Mouse (Mus musculus) NIH3T3 (cell line): Measurements from ENCODE around the gene Wbp1.
A peak's percentile ranks its signal among the peaks of the same experiment; 100 is the strongest.

ENCODE experiments used
- DNase-seq: peaks from one replicate; pipeline ENCODE4 v3.0.0-alpha.2; 2012; ENCODE audit warnings: low read depth

Wbp1 gene

GRCm38 (mm10) chr6:83116373-83117164 lies 4.8 kb downstream of the Wbp1 start:
- DNase-seq, result no peak

- no peak for DNase-seq
These were observed 5.5 kb downstream of the Wbp1 start for GRCm38 (mm10) chr6:83115682-83116372.

DNA sequence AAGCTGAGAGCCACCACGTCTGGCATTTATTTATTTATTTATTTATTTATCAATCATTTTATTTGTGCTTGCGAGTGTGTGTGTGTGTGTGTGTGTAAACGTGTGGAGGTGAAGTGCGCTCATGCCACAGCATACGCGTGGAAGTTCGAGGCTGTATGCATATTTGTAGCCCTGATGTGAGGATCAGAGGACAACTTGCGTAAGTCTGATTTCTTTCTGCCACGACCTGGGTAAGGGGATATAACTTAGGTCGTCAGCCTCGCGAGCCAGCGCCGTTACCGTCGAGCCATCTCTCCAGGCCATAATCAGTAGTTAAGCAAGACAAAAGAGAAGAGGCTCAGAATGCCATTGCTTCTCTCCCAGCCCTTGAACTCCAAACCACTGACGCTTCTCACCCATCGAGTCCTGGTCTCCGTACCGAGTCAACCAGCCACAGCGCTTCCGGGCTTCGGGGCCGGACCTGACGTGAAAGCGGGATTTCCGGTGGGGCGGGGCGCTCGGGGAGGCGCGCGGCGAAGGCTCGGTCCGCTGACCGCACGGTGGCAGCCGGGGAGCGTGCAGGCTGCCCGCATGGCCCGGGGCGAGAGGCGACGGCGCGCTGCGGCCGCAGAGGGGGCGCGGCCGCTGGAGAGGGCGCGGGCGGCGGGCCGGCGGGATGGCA lies 6.2 kb downstream of the Wbp1 start, which contains the start of gene Mogs:
Gene Mogs (plus strand): TSS at position 486 of the 661 bp plus-strand sequence.
- DNase-seq, result peak; percentile 97

DNA sequence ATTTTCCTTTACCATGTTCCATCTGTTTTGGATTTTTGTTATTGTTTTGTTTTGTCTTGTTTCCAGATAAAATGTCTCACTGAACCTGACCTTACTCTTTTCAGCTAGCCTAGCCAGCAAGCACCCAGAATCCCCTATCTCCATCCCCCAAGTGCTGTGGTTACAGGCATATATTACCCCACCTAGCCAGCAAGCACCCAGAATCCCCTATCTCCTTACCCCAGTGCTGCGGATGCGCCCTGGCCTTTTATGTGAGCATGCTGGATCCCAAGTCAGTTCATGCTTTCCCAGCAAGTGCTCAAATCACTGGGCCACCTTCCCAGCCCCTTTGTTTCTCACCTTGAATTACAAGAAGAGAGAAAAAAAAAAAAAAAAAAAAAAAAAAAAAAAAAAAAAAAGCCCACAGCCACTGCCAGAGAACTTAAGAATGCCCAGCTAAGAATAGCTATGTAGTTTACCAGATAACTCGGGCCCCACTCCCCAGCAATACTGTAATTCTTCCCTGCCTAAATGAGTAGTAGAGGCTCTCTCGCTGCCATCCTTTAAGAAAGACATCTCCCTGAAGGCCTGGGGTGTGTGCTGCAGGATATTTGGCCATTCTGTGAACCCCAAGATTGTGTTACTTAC lies 9.7 kb downstream of the Wbp1 start:
- no peak for DNase-seq

DNA sequence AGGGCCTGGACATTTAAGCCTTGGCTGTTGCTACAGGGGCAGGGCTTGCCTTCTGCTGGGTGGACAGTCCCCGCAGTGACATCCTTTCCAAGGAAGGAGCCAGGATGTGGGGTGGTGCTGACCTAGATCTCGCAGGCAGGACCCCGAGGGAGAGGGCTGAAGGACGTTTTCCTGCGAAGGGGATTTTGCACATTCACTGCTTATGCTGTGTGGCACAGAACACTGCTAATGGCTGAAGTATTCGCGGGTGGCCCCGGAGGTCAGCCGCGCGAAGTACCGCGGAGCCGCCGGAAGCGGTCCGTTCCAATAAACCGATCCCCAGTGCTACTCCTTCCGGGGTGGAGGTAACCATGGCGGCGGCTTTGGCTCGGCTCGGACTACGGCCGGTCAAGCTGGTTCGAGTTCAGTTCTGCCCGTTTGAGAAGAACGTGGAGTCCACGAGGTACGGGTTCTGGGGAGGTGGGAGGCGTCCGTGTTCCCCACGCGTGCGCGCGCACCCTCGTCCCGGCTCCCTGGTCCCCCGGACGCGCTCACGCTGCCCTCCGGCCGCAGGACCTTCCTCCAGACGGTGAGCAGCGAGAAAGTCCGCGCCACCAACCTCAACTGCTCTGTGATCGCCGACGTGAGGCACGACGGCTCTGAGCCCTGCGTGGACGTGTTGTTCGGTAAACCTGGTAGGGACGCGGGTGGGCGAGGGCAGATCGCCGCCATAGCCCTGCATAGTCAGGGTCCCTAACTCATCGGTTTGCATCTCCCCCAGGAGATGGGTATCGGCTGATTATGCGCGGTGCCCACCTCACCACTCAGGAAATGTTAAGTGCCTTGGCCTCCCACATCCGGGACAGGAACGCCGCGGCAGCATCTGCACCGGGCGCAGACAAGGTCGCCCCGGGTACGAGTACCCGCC lies 12.3 kb downstream of the Wbp1 start, which contains the start of gene Mrpl53:
Gene Mrpl53 (plus strand): TSS at position 279 of the 907 bp plus-strand sequence.
- DNase-seq, result peak; percentile 91

DNA sequence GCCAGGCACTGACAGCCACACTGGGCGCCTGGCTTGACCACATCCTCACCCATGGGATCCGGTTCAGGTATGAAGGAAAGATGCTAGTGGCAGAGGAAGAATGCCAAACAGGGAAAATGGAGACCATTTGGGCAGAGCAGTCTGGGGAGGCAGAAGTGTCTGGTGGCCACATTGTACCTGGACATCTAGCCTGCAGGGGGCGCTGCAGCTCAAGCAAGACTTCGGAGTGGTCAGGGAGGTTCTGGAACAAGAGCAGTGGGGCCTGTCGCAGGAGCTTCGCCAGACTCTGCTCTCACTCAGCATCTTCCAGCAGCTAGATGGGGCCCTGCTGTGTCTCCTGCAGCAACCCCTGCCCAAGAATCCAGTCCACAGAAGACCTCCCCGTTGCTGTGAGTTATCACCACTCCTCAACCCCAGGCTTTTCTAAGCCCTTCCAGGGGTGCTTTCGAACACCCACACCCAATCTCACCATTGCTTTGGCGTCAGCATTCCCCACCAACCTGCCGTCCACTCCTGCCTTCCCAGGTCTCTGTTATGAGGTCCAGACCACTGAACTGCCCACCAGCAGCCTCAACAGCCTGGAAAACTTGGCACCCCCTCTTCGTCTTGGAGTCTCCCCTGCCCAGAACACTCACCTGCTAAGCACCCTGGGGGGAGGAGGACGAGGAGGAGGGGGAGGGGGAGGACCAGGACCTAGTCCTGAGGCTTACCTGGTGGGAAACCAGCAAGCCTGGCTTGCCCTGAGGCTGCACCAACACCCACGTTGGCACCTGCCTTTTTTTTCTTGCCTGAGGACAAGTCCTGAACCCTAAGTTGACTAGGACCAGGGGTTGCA lies 13.6 kb downstream of the Wbp1 start:
- DNase-seq, result peak; percentile 92

GRCm38 (mm10) chr6:83104158-83104557 lies 17.2 kb downstream of the Wbp1 start:
- no peak for DNase-seq

DNA sequence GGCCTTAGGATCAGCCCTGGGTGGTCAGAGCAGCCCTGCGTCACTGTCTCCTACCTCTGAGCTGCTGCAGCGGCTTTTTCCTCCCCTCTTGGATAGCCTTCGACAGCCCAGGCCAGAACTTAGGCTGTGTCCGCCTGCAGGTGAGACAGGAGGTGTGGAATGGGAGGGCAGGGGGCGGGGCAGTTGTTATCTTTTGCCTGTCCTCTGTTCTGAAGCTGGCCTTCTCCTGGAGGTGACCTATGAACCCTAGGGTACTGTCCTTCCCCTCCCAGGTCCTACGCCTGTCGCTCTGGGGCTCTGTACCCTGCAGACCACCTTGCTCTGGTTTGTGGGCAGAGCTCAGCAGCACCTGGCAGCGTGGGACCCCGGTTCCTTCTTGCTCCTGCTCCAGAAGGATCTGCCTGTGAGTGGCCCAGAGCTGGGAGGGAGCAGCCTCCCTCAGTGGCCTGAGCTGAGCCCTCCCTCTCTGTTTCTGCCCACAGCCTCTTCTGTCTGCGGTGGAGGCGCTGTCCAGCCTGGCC lies 18.2 kb downstream of the Wbp1 start:
- no peak for DNase-seq

- DNase-seq, result peak; percentile 83
These were observed 19.4 kb downstream of the Wbp1 start for GRCm38 (mm10) chr6:83101688-83102556.

GRCm38 (mm10) chr6:83101316-83101687 lies 20.1 kb downstream of the Wbp1 start, which contains the start of the genes Ccdc142 and Gm42688:
TSS of gene Ccdc142 (plus strand) at chr6:83101601.
TSS of gene Gm42688 (plus strand) at chr6:83101617.
- peak; percentile 89 for DNase-seq

DNA sequence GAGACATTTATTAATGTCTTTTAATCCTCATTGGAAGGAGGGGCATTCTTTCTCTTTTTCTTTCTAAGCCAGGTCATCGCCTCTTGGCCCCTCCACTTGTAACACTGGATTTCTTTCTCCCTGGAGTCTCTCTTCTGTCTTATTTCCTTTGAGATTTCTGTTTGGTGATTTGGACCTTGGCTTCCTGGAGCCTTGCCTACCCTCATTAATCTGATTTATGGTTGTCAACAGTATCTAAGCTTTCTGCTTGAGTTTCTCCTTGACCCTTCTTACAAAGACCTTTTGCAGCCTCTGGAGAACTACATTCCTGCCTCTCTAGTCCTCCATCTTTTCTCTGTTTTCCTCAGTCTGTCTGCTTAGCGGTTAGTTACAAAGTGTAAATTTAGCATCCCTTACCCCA lies 22.9 kb downstream of the Wbp1 start:
- peak; percentile 78 for DNase-seq

GRCm38 (mm10) chr6:83095968-83096367 lies 25.4 kb downstream of the Wbp1 start:
- no peak for DNase-seq

DNA sequence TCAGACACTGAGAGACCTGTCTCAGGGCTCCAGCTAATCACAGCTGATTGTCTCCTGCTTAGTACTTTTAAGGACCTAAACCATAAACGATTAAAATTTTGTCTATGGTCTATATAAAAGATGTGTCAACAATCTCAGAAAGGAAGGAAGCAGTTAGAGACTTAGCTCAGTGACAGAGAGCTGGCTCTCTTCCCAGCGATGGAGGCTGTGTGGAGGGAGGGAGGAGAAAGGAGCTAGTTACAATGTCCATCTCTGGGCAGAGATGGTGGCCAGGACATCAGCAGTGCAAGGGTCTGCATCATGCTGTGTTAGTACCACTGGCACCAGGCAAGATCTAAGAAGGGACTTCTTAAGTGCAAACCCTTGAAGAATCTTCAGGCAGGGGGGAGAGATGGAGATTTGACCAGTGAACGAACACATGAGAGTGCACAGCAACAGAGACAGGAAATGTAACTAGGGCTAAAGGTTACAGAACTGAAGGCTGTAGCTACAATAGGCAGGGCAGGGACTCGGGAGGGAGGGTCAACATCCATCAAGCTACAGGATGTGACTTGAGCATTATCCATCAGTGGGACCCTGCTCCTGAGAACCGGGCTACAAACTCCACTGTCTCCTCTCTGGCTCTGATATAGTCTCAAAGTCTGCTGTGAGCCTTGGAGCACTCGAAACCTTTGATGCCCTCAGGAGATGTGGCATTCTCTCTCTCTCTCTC lies 28.8 kb downstream of the Wbp1 start:
- peak; percentile 58 for DNase-seq

- DNase-seq, result no peak
These were observed 33.5 kb downstream of the Wbp1 start for GRCm38 (mm10) chr6:83087926-83088260.

DNA sequence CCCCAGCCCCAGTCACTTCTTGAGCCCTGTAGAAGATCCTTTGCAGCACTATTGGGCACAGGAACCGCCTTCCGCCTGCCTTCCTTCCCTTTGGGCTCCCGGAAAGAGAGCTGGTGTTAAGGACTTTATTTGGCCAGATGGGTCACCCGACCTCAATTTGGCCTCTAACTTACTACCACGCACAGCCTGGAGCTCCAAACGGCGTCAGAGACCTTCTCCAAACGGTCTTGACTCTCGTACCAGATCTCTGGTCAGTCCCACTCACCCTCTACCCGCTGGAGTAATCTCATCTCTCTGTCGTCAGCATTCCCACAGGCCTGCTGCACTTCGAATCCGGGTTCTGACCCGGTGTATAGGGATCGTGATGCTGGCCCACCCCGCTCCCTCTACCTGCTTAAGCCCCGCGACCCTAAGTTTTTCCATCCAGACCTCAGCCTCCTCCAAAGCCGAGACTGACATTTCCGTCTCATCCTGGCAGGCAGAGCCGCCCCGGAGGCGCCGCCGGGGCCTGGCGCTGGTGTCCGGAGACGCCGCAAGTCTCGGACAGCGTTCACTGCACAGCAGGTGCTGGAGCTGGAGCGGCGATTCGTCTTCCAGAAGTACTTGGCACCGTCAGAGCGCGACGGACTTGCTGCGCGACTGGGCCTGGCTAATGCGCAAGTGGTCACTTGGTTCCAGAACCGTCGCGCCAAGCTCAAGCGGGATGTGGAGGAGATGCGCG lies 34.0 kb downstream of the Wbp1 start:
- no peak for DNase-seq

GRCm38 (mm10) chr6:83086121-83087035 lies 35.0 kb downstream of the Wbp1 start, which contains the start of gene Lbx2:
TSS of gene Lbx2 (plus strand) at chr6:83086367.
- no peak for DNase-seq

DNA sequence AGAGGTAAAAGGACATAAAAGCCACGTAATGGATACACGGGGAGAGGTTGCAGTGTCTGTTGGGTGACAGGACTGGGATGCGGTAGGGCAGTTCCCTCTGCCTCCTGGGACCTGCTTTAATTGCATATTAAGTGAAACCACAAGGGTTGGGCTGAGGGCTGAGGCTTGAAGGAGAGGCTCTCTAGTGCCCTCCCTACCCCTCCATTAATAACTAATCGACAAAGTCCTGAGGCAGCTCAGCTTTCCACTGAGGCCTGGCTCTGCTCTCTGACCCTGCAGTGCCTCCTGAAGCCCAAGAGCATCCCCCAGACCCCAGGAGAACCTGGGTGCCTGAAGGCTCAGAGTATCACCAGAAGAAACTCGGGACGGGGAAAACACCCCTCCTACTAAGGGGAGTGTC lies 36.9 kb downstream of the Wbp1 start:
- no peak for DNase-seq
